Mouse (Mus musculus) left cerebral cortex, postnatal 25 days (tissue): Measurements from ENCODE around the gene Senp1. TPM values are rescaled to one million over a fixed set of nuclear protein-coding genes. Genes with fewer than 3 reads are reported as not detected.

Source experiments
- total RNA-seq, 2 experiments: library from RNA; stranded (reverse); gene quantifications; 2 replicates each; pipeline ENCODE4 v1.2.3; 2021

Gene Senp1
- total RNA-seq, 2 experiments from 2014 or later, result 9.6 to 12.5 TPM

Other genes starting within 250 kb of the Senp1 start
- gene Hdac7, start 249.2 kb downstream of the Senp1 start, total RNA-seq, result 10 to 100 TPM; 27.5 to 29.5 TPM
- gene Vdr, start 183.1 kb downstream of the Senp1 start, total RNA-seq, result under 1 TPM; 0.16 to 0.82 TPM
- gene Tmem106c, start 129.5 kb downstream of the Senp1 start, total RNA-seq, result 10 to 100 TPM; 22.9 to 24.2 TPM
- under 1 TPM; 0.18 to 0.48 TPM for gene Col2a1, start 89.0 kb downstream of the Senp1 start, total RNA-seq
- 100 to 1,000 TPM; 398 to 408 TPM for gene Pfkm, start 1.2 kb downstream of the Senp1 start, total RNA-seq
- 10 to 100 TPM; 46.5 to 48.0 TPM for gene Asb8, start 71.9 kb upstream of the Senp1 start, total RNA-seq
- 10 to 100 TPM; 18.8 to 21.1 TPM for gene Ccdc184, start 73.4 kb upstream of the Senp1 start, total RNA-seq
- not detected for gene Olfr288, start 101.8 kb upstream of the Senp1 start, total RNA-seq
- not detected for gene Gm44579, start 127.2 kb upstream of the Senp1 start, total RNA-seq
- 1 to 10 TPM; 4.0 to 4.2 TPM for gene Olfr287, start 127.3 kb upstream of the Senp1 start, total RNA-seq
- not detected for gene Olfr286, start 140.7 kb upstream of the Senp1 start, total RNA-seq
- not detected for gene H1fnt, start 163.5 kb upstream of the Senp1 start, total RNA-seq
- gene Zfp641, start 202.4 kb upstream of the Senp1 start, total RNA-seq, result 1 to 10 TPM; 5.6 to 5.7 TPM
- gene Olfr285, start 223.6 kb upstream of the Senp1 start, total RNA-seq, result not detected
- gene Olfr284, start 247.2 kb upstream of the Senp1 start, total RNA-seq, result not detected